In the genomic region with DNA sequence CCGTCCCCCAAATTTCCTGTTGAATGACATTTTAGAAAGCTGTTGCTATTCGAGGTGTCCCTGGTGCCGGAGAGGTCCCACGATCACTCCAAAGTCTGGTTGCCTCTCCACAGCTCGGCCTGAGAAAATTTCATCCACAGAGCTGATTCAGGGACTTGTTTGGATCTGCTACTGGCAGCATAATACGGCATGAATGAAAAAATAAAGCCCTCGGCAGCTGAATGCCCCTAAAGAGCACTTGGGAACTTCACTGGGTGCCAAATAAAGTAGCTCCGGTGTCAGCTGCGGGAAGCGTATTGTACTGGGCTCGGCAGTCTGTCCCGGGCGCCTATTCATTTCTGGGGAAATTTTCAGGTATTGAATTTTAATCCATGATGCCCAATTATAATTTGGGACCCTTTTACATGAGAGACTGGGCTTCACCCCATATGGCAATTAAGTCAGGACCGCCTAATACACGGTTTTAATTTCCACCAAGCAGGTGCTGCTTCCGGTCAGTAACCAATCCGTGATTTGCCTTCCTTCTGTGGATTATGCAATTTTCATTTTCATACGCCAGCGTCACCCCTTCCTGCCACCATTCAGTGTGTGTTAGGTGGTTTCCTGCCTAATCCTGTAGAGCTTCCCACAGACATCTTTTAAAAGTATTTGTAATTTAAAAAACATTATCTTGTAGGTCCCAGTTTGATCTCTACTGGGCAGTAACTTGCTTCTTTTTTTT, we compare ENCODE assay signal across 11 mouse cellular contexts.
DNase-seq lines count a peak whose midpoint lies in the region; ATAC-seq and TF ChIP-seq lines count a peak whose summit lies in the region.
"Had no signal": no experiment of that assay in that cellular context is flagged by ENCODE, and none has a peak within 500 bp of the region (broad histone marks: within the 10 kb centered on the region; RNA-seq: fewer than 3 reads in every experiment).

No protein-coding gene starts in this region.

- no peak for TF ChIP-seq POLR2A in ES-Bruce4 (IDR thresholded peaks at IDR 0.05; ENCODE audit: insufficient read depth, low read length)

- no peaks in the 10 kb centered on the region for H3K9me3 ChIP-seq in ES-Bruce4 (replicated peaks; ENCODE audit: control insufficient read depth, insufficient read depth, low read length, poor library complexity, severe bottlenecking)
- no peaks in the 10 kb centered on the region for H3K9me3 ChIP-seq in hindbrain, embryonic 15.5 days

- TF ChIP-seq CTCF in layer of hippocampus, adult 2 months (conservative IDR thresholded peaks at IDR 0.05) = no peak
- no peak for TF ChIP-seq CTCF in ES-Bruce4 (IDR thresholded peaks at IDR 0.05; ENCODE audit: low read depth, low read length)

- 39% methylated on average over 19 of the region's 19 CpGs for WGBS in hindbrain, embryonic 15.5 days

- no peaks in the 10 kb centered on the region for H3K27me3 ChIP-seq in ES-Bruce4 (ENCODE audit: control insufficient read depth, insufficient read depth, low read length, poor library complexity, severe bottlenecking)
- no peaks in the 10 kb centered on the region for H3K27me3 ChIP-seq in hindbrain, embryonic 15.5 days
- H3K27me3 ChIP-seq: Patski had no signal

- H3K4me2 ChIP-seq in hindbrain, embryonic 15.5 days = peak overlapping the region; percentile 52

- no peaks in the 10 kb centered on the region for H3K4me1 ChIP-seq in ES-Bruce4 (ENCODE audit: control insufficient read depth, insufficient read depth, low read length)
- 0 out of 2 replicates have a peak, but pooled peaks cover 10% of the 10 kb centered on the region for H3K4me1 ChIP-seq in hindbrain, embryonic 15.5 days (replicated peaks)

- peak; percentile 79 for ATAC-seq in common myeloid progenitor, adult 5-6 weeks (replicated peaks; ENCODE audit: low read depth, poor library complexity, severe bottlenecking)
- ATAC-seq in hindbrain, embryonic 15.5 days (ENCODE audit: low FRiP score, low read depth) = no peak
- no peak for ATAC-seq in activated CD4-positive, CD25-positive, alpha-beta regulatory T cell, adult 4 months
- ATAC-seq: Patski had no signal

- H3K36me3 ChIP-seq in ES-Bruce4 (ENCODE audit: control insufficient read depth, insufficient read depth, low read length, poor library complexity, severe bottlenecking) = no peaks in the 10 kb centered on the region
- H3K36me3 ChIP-seq in hindbrain, embryonic 15.5 days = no peaks in the 10 kb centered on the region

- H3K27ac ChIP-seq in layer of hippocampus, adult 2 months = no peak overlapping the region
- no peak overlapping the region for H3K27ac ChIP-seq in ES-Bruce4 (ENCODE audit: insufficient read depth, low read length)
- no peak overlapping the region for H3K27ac ChIP-seq in hindbrain, embryonic 15.5 days (replicated peaks)

- peak overlapping the region; percentile 40; the same call in 1 of the 2 replicates for H3K9ac ChIP-seq in ES-Bruce4 (ENCODE audit: low read depth, poor library complexity, severe bottlenecking)
- no peak overlapping the region for H3K9ac ChIP-seq in hindbrain, embryonic 15.5 days

- TF ChIP-seq EP300 in ES-Bruce4 (IDR thresholded peaks at IDR 0.05; ENCODE audit: insufficient read depth, low read depth, low read length) = no peak

- DNase-seq in layer of hippocampus, adult 2 months (ENCODE audit: low spot score in 2 of 2) = peak in 1 of 2 experiments; percentile 11
- DNase-seq in layer of hippocampus, postnatal 36 days = no peak
- no peak for DNase-seq in adrenal gland, postnatal 4 days (ENCODE audit: low spot score in 2 of 2)
- DNase-seq: kidney, adult 11 months; left cerebral cortex, postnatal 4 days; lung, postnatal 36 days had no signal

- H3K4me3 ChIP-seq in layer of hippocampus, adult 2 months = peak overlapping the region; percentile 16; the same call in 1 of the 2 replicates
- no peak overlapping the region for H3K4me3 ChIP-seq in ES-Bruce4 (ENCODE audit: low read depth, low read length)
- peak overlapping the region; percentile 25 for H3K4me3 ChIP-seq in hindbrain, embryonic 15.5 days
